Mouse (Mus musculus) right cerebral cortex, adult 18-20 months (tissue): ENCODE measurements around the gene Usf1.

Experiments used
- DNase-seq: peaks from one replicate; pipeline ENCODE4 v3.0.0; 2022; ENCODE audit warnings: mixed read lengths

Gene Usf1

DNA sequence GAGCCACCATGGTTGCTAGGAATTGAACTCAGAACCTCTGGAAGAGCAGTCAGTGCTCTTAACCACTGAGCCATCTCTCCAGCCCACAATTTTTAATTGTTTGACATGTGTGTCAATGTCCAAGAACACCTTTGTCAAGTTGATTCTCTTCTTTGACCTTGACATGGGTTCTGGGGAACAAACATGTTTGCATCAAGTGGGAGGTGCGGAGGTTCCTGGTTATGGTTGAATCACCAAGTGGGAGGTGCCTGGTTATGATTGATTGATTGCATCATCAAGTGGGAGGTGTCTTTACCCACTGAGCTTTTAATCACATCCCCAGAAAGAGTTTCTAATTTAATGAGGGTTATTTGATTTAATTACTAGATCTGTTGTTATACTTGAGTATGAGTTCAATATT is 46.5 kb downstream of the Usf1 start:
- DNase-seq, result no peak

DNA sequence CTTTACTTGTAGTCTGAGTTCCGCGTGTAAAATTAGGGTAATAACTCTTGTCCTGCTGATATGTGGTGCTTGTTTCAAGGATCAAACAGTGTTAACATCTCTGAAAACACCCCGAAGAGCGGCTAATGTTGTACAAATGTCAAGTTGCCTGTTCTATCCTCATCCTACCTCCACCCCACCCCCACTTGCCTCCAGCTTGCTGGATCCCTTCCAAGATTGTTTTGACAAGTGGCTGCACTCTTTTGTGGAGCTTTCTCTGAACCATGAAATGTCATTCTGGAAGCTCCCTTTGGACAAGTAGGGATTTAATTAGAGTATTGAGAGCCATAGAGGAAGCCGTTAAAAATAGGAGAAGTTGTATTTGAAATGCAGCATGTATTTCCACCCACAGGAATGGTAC is 48.7 kb downstream of the Usf1 start:
- no peak for DNase-seq

DNA sequence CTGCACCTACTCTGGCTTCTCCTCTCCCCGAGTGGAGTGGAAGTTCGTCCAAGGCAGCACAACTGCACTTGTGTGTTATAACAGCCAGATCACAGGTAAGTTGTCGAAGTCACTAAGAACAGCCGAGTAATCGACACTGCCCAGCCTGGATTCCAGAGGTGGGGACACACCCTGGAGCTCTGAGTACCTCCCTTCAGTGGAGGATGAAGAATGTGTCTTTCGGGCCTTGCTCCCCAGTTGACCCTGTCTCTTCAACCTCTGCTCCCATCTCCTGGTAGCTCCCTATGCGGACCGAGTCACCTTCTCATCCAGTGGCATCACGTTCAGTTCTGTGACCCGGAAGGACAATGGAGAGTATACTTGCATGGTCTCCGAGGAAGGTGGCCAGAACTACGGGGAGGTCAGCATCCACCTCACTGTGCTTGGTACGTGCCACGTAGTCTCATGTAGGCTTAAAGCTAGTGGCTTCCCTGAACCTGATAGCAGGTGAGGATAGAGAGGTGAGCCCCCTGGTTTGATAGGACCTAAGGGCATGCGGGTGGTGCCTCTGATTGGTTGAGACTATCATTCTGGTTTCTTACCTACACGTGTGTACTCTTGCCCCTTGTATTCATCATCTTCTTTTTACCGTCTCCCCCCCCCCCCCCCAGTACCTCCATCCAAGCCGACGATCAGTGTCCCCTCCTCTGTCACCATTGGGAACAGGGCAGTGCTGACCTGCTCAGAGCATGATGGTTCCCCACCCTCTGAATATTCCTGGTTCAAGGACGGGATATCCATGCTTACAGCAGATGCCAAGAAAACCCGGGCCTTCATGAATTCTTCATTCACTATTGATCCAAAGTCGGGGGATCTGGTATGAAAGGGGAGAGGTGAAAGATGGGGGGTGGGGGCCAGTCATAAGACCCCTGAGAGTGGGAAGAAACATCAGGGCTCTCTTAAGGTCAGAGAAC is 49.7 kb downstream of the Usf1 start:
- DNase-seq, result no peak

- no peak for DNase-seq
Observed at GRCm38 (mm10) chr1:171463133-171463532, 52.0 kb downstream of the Usf1 start.

GRCm38 (mm10) chr1:171465749-171466412 is 54.8 kb downstream of the Usf1 start:
- no peak for DNase-seq

DNA sequence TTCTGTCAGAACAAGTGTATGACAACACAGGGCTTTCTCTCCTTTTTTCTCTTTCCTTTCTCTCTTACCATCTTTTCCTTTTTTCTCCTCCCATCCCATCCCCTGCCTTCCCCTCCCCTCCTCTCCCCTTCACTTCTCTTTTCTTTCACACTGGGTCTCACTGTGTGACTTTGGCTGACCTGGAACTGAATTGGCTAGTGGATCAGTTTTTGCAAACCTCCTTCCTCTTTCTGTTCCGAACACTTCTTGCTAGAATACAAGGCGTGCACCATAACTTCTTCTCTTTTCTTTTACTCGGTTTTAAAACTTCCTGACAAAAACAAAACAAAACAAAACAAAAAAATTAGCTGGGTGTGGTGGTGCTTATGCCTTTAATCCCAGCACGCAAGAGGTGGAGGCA is 55.5 kb downstream of the Usf1 start:
- DNase-seq, result no peak
